Mouse (Mus musculus): ENCODE data around the gene Bicral.

GRCm38 (mm10) chr17:46823091-46823490 is 35.2 kb downstream of the Bicral start:
- no peak for TF ChIP-seq CTCF (conservative IDR thresholded peaks at IDR 0.05; ENCODE audit: low read length)
- no peak for TF ChIP-seq POU5F1 (IDR thresholded peaks at IDR 0.05; ENCODE audit: borderline replicate concordance, low read length)
